Mouse (Mus musculus): ENCODE measurements around the gene Fstl1. TPM values are rescaled to one million over a fixed set of nuclear protein-coding genes. Genes with fewer than 3 reads are reported as not detected.
A peak's percentile ranks its signal among the peaks of the same experiment; 100 is the strongest.

Fstl1 gene
- polyA plus RNA-seq, 1 experiment from 2014 or later: 15.5 TPM

GRCm38 (mm10) chr16:37855583-37855982, 78.9 kb downstream of the Fstl1 start:
- ATAC-seq: no peak
- H3K36me3 ChIP-seq (replicated peaks; ENCODE audit: insufficient read depth, low read length): no peaks in the 10 kb centered on the region
- H3K27me3 ChIP-seq (ENCODE audit: insufficient read depth, low read length): no peaks in the 10 kb centered on the region
- no peak overlapping the region for H3K4me3 ChIP-seq (ENCODE audit: low read depth, low read length)
- 66% methylated on average over 8 of the region's 8 CpGs for WGBS (ENCODE audit: insufficient replicate concordance)
- no peak for TF ChIP-seq EP300 (IDR thresholded peaks at IDR 0.05; ENCODE audit: low read depth)
- TF ChIP-seq CTCF (IDR thresholded peaks at IDR 0.05; ENCODE audit: low read depth): no peak
- H3K4me1 ChIP-seq (ENCODE audit: insufficient read depth): no peaks in the 10 kb centered on the region; the same call in 1 of the 2 replicates
- no peaks in the 10 kb centered on the region for H3K9me3 ChIP-seq (ENCODE audit: low read length)
- no peak overlapping the region for H3K4me2 ChIP-seq (ENCODE audit: low read depth, low read length)
- H3K27ac ChIP-seq (ENCODE audit: low read depth): no peak overlapping the region
- no peak for DNase-seq
- no peak overlapping the region for H3K9ac ChIP-seq (replicated peaks)

GRCm38 (mm10) chr16:37856327-37856726, 79.7 kb downstream of the Fstl1 start:
- no peak overlapping the region for H3K4me2 ChIP-seq (ENCODE audit: low read depth, low read length)
- no peaks in the 10 kb centered on the region; the same call in 1 of the 2 replicates for H3K4me1 ChIP-seq (ENCODE audit: insufficient read depth)
- H3K9ac ChIP-seq (replicated peaks): no peak overlapping the region
- H3K36me3 ChIP-seq (replicated peaks; ENCODE audit: insufficient read depth, low read length): no peaks in the 10 kb centered on the region
- 48% methylated on average over 3 of the region's 3 CpGs for WGBS (ENCODE audit: insufficient replicate concordance)
- ATAC-seq: peak; percentile 27; the same call in 1 of the 2 replicates
- H3K27ac ChIP-seq (ENCODE audit: low read depth): no peak overlapping the region
- H3K27me3 ChIP-seq (ENCODE audit: insufficient read depth, low read length): no peaks in the 10 kb centered on the region
- no peak for DNase-seq
- no peaks in the 10 kb centered on the region for H3K9me3 ChIP-seq (ENCODE audit: low read length)
- H3K4me3 ChIP-seq (ENCODE audit: low read depth, low read length): no peak overlapping the region
- TF ChIP-seq CTCF (IDR thresholded peaks at IDR 0.05; ENCODE audit: low read depth): no peak
- no peak for TF ChIP-seq EP300 (IDR thresholded peaks at IDR 0.05; ENCODE audit: low read depth)

GRCm38 (mm10) chr16:37857495-37857894, 80.8 kb downstream of the Fstl1 start:
- WGBS (ENCODE audit: insufficient replicate concordance): 55% methylated on average over 8 of the region's 8 CpGs
- ATAC-seq: no peak
- H3K27ac ChIP-seq (ENCODE audit: low read depth): no peak overlapping the region
- no peaks in the 10 kb centered on the region; the same call in 1 of the 2 replicates for H3K4me1 ChIP-seq (ENCODE audit: insufficient read depth)
- H3K4me3 ChIP-seq (ENCODE audit: low read depth, low read length): no peak overlapping the region
- H3K36me3 ChIP-seq (replicated peaks; ENCODE audit: insufficient read depth, low read length): no peaks in the 10 kb centered on the region
- H3K9ac ChIP-seq (replicated peaks): no peak overlapping the region
- H3K9me3 ChIP-seq (ENCODE audit: low read length): no peaks in the 10 kb centered on the region
- DNase-seq: no peak
- TF ChIP-seq CTCF (IDR thresholded peaks at IDR 0.05; ENCODE audit: low read depth): no peak
- no peak for TF ChIP-seq EP300 (IDR thresholded peaks at IDR 0.05; ENCODE audit: low read depth)
- no peaks in the 10 kb centered on the region for H3K27me3 ChIP-seq (ENCODE audit: insufficient read depth, low read length)
- H3K4me2 ChIP-seq (ENCODE audit: low read depth, low read length): no peak overlapping the region

- no peaks in the 10 kb centered on the region for H3K36me3 ChIP-seq (replicated peaks; ENCODE audit: insufficient read depth, low read length)
- TF ChIP-seq CTCF (IDR thresholded peaks at IDR 0.05; ENCODE audit: low read depth) (no peak), EP300 (IDR thresholded peaks at IDR 0.05; ENCODE audit: low read depth) (no peak)
- H3K9ac ChIP-seq (replicated peaks): no peak overlapping the region
- H3K27me3 ChIP-seq (ENCODE audit: insufficient read depth, low read length): no peaks in the 10 kb centered on the region
- 66% methylated on average over 7 of the region's 7 CpGs for WGBS (ENCODE audit: insufficient replicate concordance)
- no peaks in the 10 kb centered on the region for H3K9me3 ChIP-seq (ENCODE audit: low read length)
- DNase-seq: no peak
- H3K4me3 ChIP-seq (ENCODE audit: low read depth, low read length): no peak overlapping the region
- peaks cover 6% of the 10 kb centered on the region; the same call in 1 of the 2 replicates for H3K4me1 ChIP-seq (ENCODE audit: insufficient read depth)
- H3K4me2 ChIP-seq (ENCODE audit: low read depth, low read length): no peak overlapping the region
- no peak for ATAC-seq
- no peak overlapping the region for H3K27ac ChIP-seq (ENCODE audit: low read depth)
Measured at GRCm38 (mm10) chr16:37860213-37860612, 83.5 kb downstream of the Fstl1 start.

- H3K27ac ChIP-seq (ENCODE audit: low read depth): no peak within 1 kb of the TSS
- no peaks in the 10 kb centered on the region for H3K36me3 ChIP-seq (replicated peaks; ENCODE audit: insufficient read depth, low read length)
- H3K4me1 ChIP-seq (ENCODE audit: insufficient read depth): peaks cover 6% of the 10 kb centered on the region; the same call in 1 of the 2 replicates
- no peak within 1 kb of the TSS for H3K4me3 ChIP-seq (ENCODE audit: low read depth, low read length)
- no peak within 1 kb of the TSS for H3K9ac ChIP-seq (replicated peaks)
- no peak for ATAC-seq
- H3K4me2 ChIP-seq (ENCODE audit: low read depth, low read length): no peak within 1 kb of the TSS
- TF ChIP-seq CTCF (IDR thresholded peaks at IDR 0.05; ENCODE audit: low read depth) (no peak), EP300 (IDR thresholded peaks at IDR 0.05; ENCODE audit: low read depth) (no peak)
- DNase-seq: no peak
- H3K9me3 ChIP-seq (ENCODE audit: low read length): no peaks in the 10 kb centered on the region
- WGBS (ENCODE audit: insufficient replicate concordance): 73% methylated on average over 7 of the region's 7 CpGs
- H3K27me3 ChIP-seq (ENCODE audit: insufficient read depth, low read length): no peaks in the 10 kb centered on the region
Measured at GRCm38 (mm10) chr16:37861029-37861428, 84.4 kb downstream of the Fstl1 start, which contains the start of gene Gm36028. Gene Gm36028, minus strand, starts transcription at chr16:37861146.

- 52% methylated on average over 3 of the region's 3 CpGs for WGBS (ENCODE audit: insufficient replicate concordance)
- no peak for DNase-seq
Measured at GRCm38 (mm10) chr16:37863876-37864275, 87.2 kb downstream of the Fstl1 start.

More at GRCm38 (mm10) chr16:37863876-37864275, 87.2 kb downstream of the Fstl1 start:
- H3K9ac ChIP-seq (replicated peaks): no peak overlapping the region
- no peak overlapping the region for H3K4me2 ChIP-seq (ENCODE audit: low read depth, low read length)
- H3K36me3 ChIP-seq (replicated peaks; ENCODE audit: insufficient read depth, low read length): no peaks in the 10 kb centered on the region
- ATAC-seq: no peak
- no peak overlapping the region for H3K4me3 ChIP-seq (ENCODE audit: low read depth, low read length)
- 0 out of 2 replicates have a peak, but pooled peaks cover 6% of the 10 kb centered on the region for H3K4me1 ChIP-seq (ENCODE audit: insufficient read depth)
- peak overlapping the region; percentile 59 for H3K27ac ChIP-seq (ENCODE audit: low read depth)
- no peak for TF ChIP-seq EP300 (IDR thresholded peaks at IDR 0.05; ENCODE audit: low read depth)
- no peak for TF ChIP-seq CTCF (IDR thresholded peaks at IDR 0.05; ENCODE audit: low read depth)
- H3K27me3 ChIP-seq (ENCODE audit: insufficient read depth, low read length): no peaks in the 10 kb centered on the region
- no peaks in the 10 kb centered on the region for H3K9me3 ChIP-seq (ENCODE audit: low read length)

Data from liver, postnatal 0 days (tissue).